Mouse (Mus musculus) embryonic facial prominence, embryonic 14.5 days (tissue): ENCODE results near the gene Ttc39b. TPM values are rescaled to one million over a fixed set of nuclear protein-coding genes. Genes with fewer than 3 reads are reported as not detected.
A peak's percentile ranks its signal among the peaks of the same experiment; 100 is the strongest.

Experiments
- ATAC-seq: fragments of 200-750 bp; cut with Nextera tagmentation; 2 replicates; pipeline ENCODE4 v1.8.0; 2017; ENCODE audit warnings: low read depth, moderate number of reproducible peaks, moderate TSS enrichment
- DNase-seq: peaks from one replicate; pipeline ENCODE4 v3.0.0-alpha.2; 2015; ENCODE audit warnings: low spot score
- H3K27ac ChIP-seq: fragments of 300-500 bp; sonication (generic); replicated peaks from 2 replicates; pipeline ENCODE4 v1.5.1; 2014; ENCODE audit warnings: low read depth, mild to moderate bottlenecking, low read length, moderate library complexity
- H3K27me3 ChIP-seq: fragments of 300-500 bp; sonication (generic); replicated peaks from 2 replicates; pipeline ENCODE4 v1.6.1; 2014; ENCODE audit warnings: low read length; ENCODE audit not compliant: control insufficient read depth, insufficient read depth
- H3K36me3 ChIP-seq: fragments of 300-500 bp; sonication (generic); 2 replicates; pipeline ENCODE4 v1.6.1; 2014; ENCODE audit warnings: low read length, mixed read lengths; ENCODE audit not compliant: control insufficient read depth, insufficient read depth
- H3K4me1 ChIP-seq: fragments of 300-500 bp; sonication (generic); 2 replicates; pipeline ENCODE4 v1.6.1; 2014; ENCODE audit warnings: antibody characterized with exemption, low read length; ENCODE audit not compliant: control insufficient read depth, insufficient read depth
- H3K4me2 ChIP-seq: fragments of 300-500 bp; sonication (generic); 2 replicates; pipeline ENCODE4 v1.6.1; 2014; ENCODE audit warnings: low read depth, mild to moderate bottlenecking, low read length, moderate library complexity, mixed read lengths
- H3K4me3 ChIP-seq: fragments of 300-500 bp; sonication (generic); 2 replicates; pipeline ENCODE4 v1.5.1; 2014; ENCODE audit warnings: low read depth, mild to moderate bottlenecking, low read length
- H3K9ac ChIP-seq: fragments of 300-500 bp; sonication (generic); 2 replicates; pipeline ENCODE4 v1.6.1; 2014; ENCODE audit warnings: low read depth, mild to moderate bottlenecking, low read length, moderate library complexity, mixed read lengths
- H3K9me3 ChIP-seq: fragments of 300-500 bp; sonication (generic); 2 replicates; pipeline ENCODE4 v1.6.1; 2016; ENCODE audit warnings: low read length; ENCODE audit not compliant: control insufficient read depth
- WGBS: fragments of 180-500 bp; shearing (Covaris S2); extraction: QIAGEN DNeasy Blood & Tissue Kit; methylation state at CpG from one replicate; pipeline ENCODE4 v1.1.7; 2014; 5-methylcytosine and 5-hydroxymethylcytosine counted together
- polyA plus RNA-seq: library from polyadenylated mRNA; unstranded; fragments of >200 nt; fragmentation: Nextera tagmentation; extraction: Ambion mirVana; gene quantifications from 2 replicates; pipeline ENCODE4 v1.2.1, GENCODE M21; 2014

Ttc39b gene
- polyA plus RNA-seq, 1 experiment from 2014 or later = 5.5 TPM

- no peak overlapping the region for H3K4me2 ChIP-seq
- H3K27ac ChIP-seq = no peak overlapping the region
- H3K36me3 ChIP-seq = no peaks in the 10 kb centered on the region
- no peaks in the 10 kb centered on the region for H3K9me3 ChIP-seq
- DNase-seq = no peak
- WGBS = 89% methylated on average over 19 of the region's 19 CpGs
- H3K4me1 ChIP-seq = no peaks in the 10 kb centered on the region
- H3K27me3 ChIP-seq = no peaks in the 10 kb centered on the region
- no peak for ATAC-seq
- no peak overlapping the region for H3K4me3 ChIP-seq
- H3K9ac ChIP-seq = no peak overlapping the region
Observed at GRCm38 (mm10) chr4:83273616-83274050, 50.4 kb downstream of the Ttc39b start.

GRCm38 (mm10) chr4:83272917-83273615, 51.0 kb downstream of the Ttc39b start:
- Histone ChIP-seq H3K9me3 (no peaks in the 10 kb centered on the region), H3K27me3 (no peaks in the 10 kb centered on the region), H3K9ac (no peak overlapping the region), H3K36me3 (no peaks in the 10 kb centered on the region), H3K27ac (no peak overlapping the region), H3K4me2 (no peak overlapping the region), H3K4me3 (no peak overlapping the region), H3K4me1 (no peaks in the 10 kb centered on the region)
- ATAC-seq (no peak), DNase-seq (no peak)
- WGBS = 78% methylated on average over 9 of the region's 9 CpGs

- no peaks in the 10 kb centered on the region for H3K27me3 ChIP-seq
- 91% methylated on average over 8 of the region's 8 CpGs for WGBS
- H3K36me3 ChIP-seq = no peaks in the 10 kb centered on the region
- no peaks in the 10 kb centered on the region for H3K4me1 ChIP-seq
- H3K4me3 ChIP-seq = no peak overlapping the region
- H3K9me3 ChIP-seq = no peaks in the 10 kb centered on the region
- H3K27ac ChIP-seq = no peak overlapping the region
- no peak for ATAC-seq
- no peak for DNase-seq
- H3K4me2 ChIP-seq = no peak overlapping the region
- no peak overlapping the region for H3K9ac ChIP-seq
Observed at GRCm38 (mm10) chr4:83270481-83270880, 53.6 kb downstream of the Ttc39b start.

GRCm38 (mm10) chr4:83269614-83270013, 54.4 kb downstream of the Ttc39b start:
- no peaks in the 10 kb centered on the region for H3K27me3 ChIP-seq
- H3K9ac ChIP-seq = no peak overlapping the region
- WGBS = 77% methylated on average over 6 of the region's 6 CpGs
- DNase-seq (no peak), ATAC-seq (no peak)
- no peaks in the 10 kb centered on the region for H3K36me3 ChIP-seq
- no peak overlapping the region for H3K4me3 ChIP-seq
- no peaks in the 10 kb centered on the region for H3K9me3 ChIP-seq
- no peaks in the 10 kb centered on the region for H3K4me1 ChIP-seq
- no peak overlapping the region for H3K27ac ChIP-seq
- no peak overlapping the region for H3K4me2 ChIP-seq

- no peak for ATAC-seq
- 81% methylated on average over 14 of the region's 14 CpGs for WGBS
Observed at GRCm38 (mm10) chr4:83265926-83266692, 57.9 kb downstream of the Ttc39b start.

GRCm38 (mm10) chr4:83264832-83265231, 59.2 kb downstream of the Ttc39b start:
- H3K36me3 ChIP-seq = no peaks in the 10 kb centered on the region
- WGBS = 90% methylated on average over 2 of the region's 2 CpGs
- no peaks in the 10 kb centered on the region for H3K27me3 ChIP-seq
- H3K9ac ChIP-seq = no peak overlapping the region
- H3K9me3 ChIP-seq = no peaks in the 10 kb centered on the region
- H3K4me3 ChIP-seq = no peak overlapping the region
- H3K4me2 ChIP-seq = no peak overlapping the region
- no peaks in the 10 kb centered on the region for H3K4me1 ChIP-seq
- H3K27ac ChIP-seq = no peak overlapping the region
- ATAC-seq (no peak), DNase-seq (no peak)

More at GRCm38 (mm10) chr4:83265926-83266692, 57.9 kb downstream of the Ttc39b start:
- no peaks in the 10 kb centered on the region for H3K9me3 ChIP-seq
- no peak overlapping the region for H3K4me3 ChIP-seq
- no peak overlapping the region for H3K4me2 ChIP-seq
- H3K36me3 ChIP-seq = no peaks in the 10 kb centered on the region
- H3K27ac ChIP-seq = no peak overlapping the region
- no peak for DNase-seq
- H3K27me3 ChIP-seq = no peaks in the 10 kb centered on the region
- H3K4me1 ChIP-seq = no peaks in the 10 kb centered on the region
- no peak overlapping the region for H3K9ac ChIP-seq

- H3K27me3 ChIP-seq = no peaks in the 10 kb centered on the region
- H3K4me3 ChIP-seq = no peak overlapping the region
- DNase-seq = peak; percentile 39
- H3K4me1 ChIP-seq = no peaks in the 10 kb centered on the region
- H3K9ac ChIP-seq = no peak overlapping the region
- no peak overlapping the region for H3K27ac ChIP-seq
- no peak overlapping the region for H3K4me2 ChIP-seq
- H3K36me3 ChIP-seq = no peaks in the 10 kb centered on the region
- ATAC-seq = no peak
- WGBS = 10% methylated on average over 2 of the region's 2 CpGs
- H3K9me3 ChIP-seq = no peaks in the 10 kb centered on the region
Observed at GRCm38 (mm10) chr4:83261998-83262397, 62.1 kb downstream of the Ttc39b start.

- WGBS = 69% methylated on average over 4 of the region's 4 CpGs
- ATAC-seq = no peak
Observed at GRCm38 (mm10) chr4:83259690-83260089, 64.4 kb downstream of the Ttc39b start.

More at GRCm38 (mm10) chr4:83259690-83260089, 64.4 kb downstream of the Ttc39b start:
- H3K36me3 ChIP-seq = no peaks in the 10 kb centered on the region
- no peak overlapping the region for H3K27ac ChIP-seq
- H3K4me1 ChIP-seq = no peaks in the 10 kb centered on the region
- H3K4me3 ChIP-seq = no peak overlapping the region
- no peaks in the 10 kb centered on the region for H3K9me3 ChIP-seq
- no peak for DNase-seq
- no peak overlapping the region for H3K4me2 ChIP-seq
- no peak overlapping the region for H3K9ac ChIP-seq
- no peaks in the 10 kb centered on the region for H3K27me3 ChIP-seq
